31 mouse cellular contexts compared by ENCODE assay signal in the genomic region with DNA sequence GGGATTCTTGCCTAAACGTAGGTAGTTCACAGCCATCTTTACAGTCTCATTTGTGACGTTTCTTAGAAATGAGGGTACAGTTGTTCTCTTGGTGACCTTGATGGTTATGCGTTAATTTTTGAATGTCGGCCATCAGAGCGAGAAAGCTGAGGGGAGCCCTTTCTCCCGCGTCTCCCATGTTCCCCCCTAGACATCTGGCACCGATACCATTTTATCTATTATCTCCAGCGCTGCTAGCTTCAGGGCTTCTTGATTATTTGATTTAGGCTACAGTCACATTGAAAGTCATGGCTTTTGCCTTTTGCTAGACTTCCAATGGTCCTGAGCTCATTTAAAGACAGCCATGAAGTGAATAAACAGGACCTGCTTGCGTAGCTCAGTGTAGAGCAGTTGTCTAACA. TPM values are rescaled to one million over a fixed set of nuclear protein-coding genes. Genes with fewer than 3 reads are reported as not detected.
DNase-seq lines count a peak whose midpoint lies in the region; ATAC-seq and TF ChIP-seq lines count a peak whose summit lies in the region.
"Had no signal": no experiment of that assay in that cellular context is flagged by ENCODE, and none has a peak within 500 bp of the region (broad histone marks: within the 10 kb centered on the region; RNA-seq: fewer than 3 reads in every experiment).

No protein-coding gene starts in this region.

- no peaks in the 10 kb centered on the region for H3K9me3 ChIP-seq in heart, embryonic 12.5 days (replicated peaks)
- no peaks in the 10 kb centered on the region for H3K9me3 ChIP-seq in heart, embryonic 11.5 days (replicated peaks; ENCODE audit: control insufficient read depth, low read length)
- H3K9me3 ChIP-seq in liver, embryonic 14.5 days (ENCODE audit: control insufficient read depth, low read length), result no peaks in the 10 kb centered on the region
- H3K9me3 ChIP-seq: embryonic facial prominence, embryonic 13.5 days; forebrain, embryonic 10.5 days; forebrain, embryonic 15.5 days; hindbrain, embryonic 10.5 days; hindbrain, embryonic 15.5 days; midbrain, embryonic 10.5 days; neural tube, embryonic 13.5 days had no signal

- no peak overlapping the region for H3K4me2 ChIP-seq in heart, embryonic 12.5 days
- no peak overlapping the region for H3K4me2 ChIP-seq in heart, embryonic 11.5 days
- H3K4me2 ChIP-seq in liver, embryonic 14.5 days (ENCODE audit: low read depth), result peak overlapping the region; percentile 44
- peak overlapping the region; percentile 53 for H3K4me2 ChIP-seq in myocyte (ENCODE audit: low read depth)
- H3K4me2 ChIP-seq: embryonic facial prominence, embryonic 13.5 days; forebrain, embryonic 15.5 days; hindbrain, embryonic 15.5 days; lung, embryonic 14.5 days; neural tube, embryonic 13.5 days had no signal

- H3K4me1 ChIP-seq in heart, embryonic 12.5 days (replicated peaks), result peaks cover 18% of the 10 kb centered on the region
- peaks cover 3% of the 10 kb centered on the region; the same call in 1 of the 2 replicates for H3K4me1 ChIP-seq in heart, embryonic 11.5 days (ENCODE audit: control insufficient read depth, insufficient read depth, low read length)
- H3K4me1 ChIP-seq in liver, embryonic 14.5 days (replicated peaks; ENCODE audit: control insufficient read depth in 2 of 2, insufficient read depth in 2 of 2, low read length in 1 of 2), result peaks cover 37 to 40% of the 10 kb centered on the region in 2 experiments
- H3K4me1 ChIP-seq: embryonic facial prominence, embryonic 13.5 days; forebrain, embryonic 10.5 days; hindbrain, embryonic 10.5 days; midbrain, embryonic 10.5 days had no signal

- no peak overlapping the region for H3ac ChIP-seq in myocyte (ENCODE audit: control insufficient read depth, insufficient read length)

- TF ChIP-seq POLR2A in myocyte (IDR thresholded peaks at IDR 0.05; ENCODE audit: insufficient read length, low read depth), result no peak

- TF ChIP-seq EP300 in liver, embryonic 14.5 days (IDR thresholded peaks at IDR 0.05; ENCODE audit: low read depth), result peak; percentile 68

- no peak overlapping the region for H3K9ac ChIP-seq in heart, embryonic 12.5 days
- no peak overlapping the region for H3K9ac ChIP-seq in heart, embryonic 11.5 days (ENCODE audit: low read depth, low read length)
- H3K9ac ChIP-seq in liver, embryonic 14.5 days (replicated peaks), result no peak overlapping the region
- H3K9ac ChIP-seq: embryonic facial prominence, embryonic 13.5 days; forebrain, embryonic 15.5 days; hindbrain, embryonic 15.5 days; lung, embryonic 14.5 days; neural tube, embryonic 13.5 days had no signal

- ATAC-seq in heart, embryonic 12.5 days (ENCODE audit: insufficient number of reproducible peaks, low FRiP score), result no peak
- no peak for ATAC-seq in heart, embryonic 11.5 days (replicated peaks; ENCODE audit: insufficient number of reproducible peaks, low FRiP score, low TSS enrichment)
- peak; percentile 48; the same call in 1 of the 2 replicates for ATAC-seq in liver, embryonic 14.5 days (ENCODE audit: insufficient read depth)
- ATAC-seq in megakaryocyte, adult 5-6 weeks (ENCODE audit: poor library complexity, severe bottlenecking), result no peak
- ATAC-seq: forebrain, embryonic 15.5 days; inflammation-experienced regulatory T-cells, adult 6 months; midbrain, embryonic 16.5 days; Patski had no signal

- H3K79me2 ChIP-seq in myocyte (ENCODE audit: control insufficient read depth, insufficient read depth), result no peaks in the 10 kb centered on the region

- WGBS in heart, embryonic 12.5 days, result 78% methylated on average over 10 of the region's 10 CpGs
- whole genome bisulfite sequencing in heart, embryonic 11.5 days (ENCODE audit: insufficient replicate concordance), result 79% methylated on average over 10 of the region's 10 CpGs
- 45% methylated on average over 10 of the region's 10 CpGs for WGBS in liver, embryonic 14.5 days (ENCODE audit: insufficient replicate concordance)

- no peaks in the 10 kb centered on the region for H3K36me3 ChIP-seq in heart, embryonic 12.5 days
- H3K36me3 ChIP-seq in heart, embryonic 11.5 days (ENCODE audit: control insufficient read depth, insufficient read depth, low read length), result no peaks in the 10 kb centered on the region
- H3K36me3 ChIP-seq in liver, embryonic 14.5 days (replicated peaks; ENCODE audit: control insufficient read depth, insufficient read depth, low read depth), result no peaks in the 10 kb centered on the region
- H3K36me3 ChIP-seq in myocyte (ENCODE audit: control insufficient read depth, insufficient read depth), result no peaks in the 10 kb centered on the region
- H3K36me3 ChIP-seq: embryonic facial prominence, embryonic 13.5 days; forebrain, embryonic 10.5 days; forebrain, embryonic 15.5 days; hindbrain, embryonic 10.5 days; hindbrain, embryonic 15.5 days; midbrain, embryonic 10.5 days; neural tube, embryonic 13.5 days had no signal

- peak overlapping the region; percentile 67; the same call in 1 of the 2 replicates for H3K27ac ChIP-seq in heart, embryonic 12.5 days (ENCODE audit: poor library complexity, severe bottlenecking)
- no peak overlapping the region for H3K27ac ChIP-seq in heart, embryonic 11.5 days (ENCODE audit: low read depth, low read length)
- 0 out of 2 replicates have a peak overlapping the region, but pooled peaks have one; percentile 7 for H3K27ac ChIP-seq in layer of hippocampus, adult 2 months
- no peak overlapping the region; the same call in 1 of the 2 replicates for H3K27ac ChIP-seq in liver, embryonic 14.5 days
- H3K27ac ChIP-seq: embryonic facial prominence, embryonic 13.5 days; forebrain, embryonic 10.5 days; forebrain, embryonic 15.5 days; hindbrain, embryonic 10.5 days; hindbrain, embryonic 15.5 days; midbrain, embryonic 10.5 days; neural tube, embryonic 13.5 days; stomach, postnatal 0 days had no signal

- H3K4me3 ChIP-seq in heart, embryonic 12.5 days, result no peak overlapping the region
- no peak overlapping the region for H3K4me3 ChIP-seq in heart, embryonic 11.5 days (ENCODE audit: low read depth, low read length)
- no peak overlapping the region for H3K4me3 ChIP-seq in layer of hippocampus, adult 2 months
- no peak overlapping the region for H3K4me3 ChIP-seq in liver, embryonic 14.5 days (ENCODE audit: insufficient read depth in 1 of 2, low read depth in 2 of 2, low read length in 2 of 2)
- no peak overlapping the region for H3K4me3 ChIP-seq in myocyte
- H3K4me3 ChIP-seq: embryonic facial prominence, embryonic 13.5 days; forebrain, embryonic 10.5 days; forebrain, embryonic 15.5 days; hindbrain, embryonic 10.5 days; hindbrain, embryonic 15.5 days; midbrain, embryonic 10.5 days; neural tube, embryonic 13.5 days had no signal

- DNase-seq in layer of hippocampus, adult 2 months (ENCODE audit: low spot score in 2 of 2), result no peak
- no peak for DNase-seq in layer of hippocampus, adult 9-10 months (ENCODE audit: low spot score)
- DNase-seq in liver, embryonic 14.5 days (ENCODE audit: low read depth in 3 of 3, low spot score in 3 of 3), result no peak
- DNase-seq: adrenal gland, postnatal 10 days; cerebellum, adult 11 months; cerebellum, adult 9-10 months; gastrocnemius, postnatal 36 days; kidney, adult 11 months; kidney, postnatal 14 days; left cerebral cortex, postnatal 4 days; lung, embryonic 14.5 days; lung, postnatal 14 days; right cerebral cortex, postnatal 4 days; thymus, adult 18-20 months; thymus, postnatal 25 days had no signal

- TF ChIP-seq CTCF in layer of hippocampus, adult 2 months (conservative IDR thresholded peaks at IDR 0.05), result no peak
- TF ChIP-seq CTCF in liver, embryonic 14.5 days (IDR thresholded peaks at IDR 0.05; ENCODE audit: low read depth), result no peak

- H3K27me3 ChIP-seq in heart, embryonic 12.5 days (replicated peaks), result no peaks in the 10 kb centered on the region
- H3K27me3 ChIP-seq in heart, embryonic 11.5 days (ENCODE audit: control insufficient read depth, insufficient read depth, low read length), result no peaks in the 10 kb centered on the region
- H3K27me3 ChIP-seq in liver, embryonic 14.5 days (ENCODE audit: control insufficient read depth, insufficient read depth, low read length), result no peaks in the 10 kb centered on the region
- no peaks in the 10 kb centered on the region for H3K27me3 ChIP-seq in myocyte (ENCODE audit: control insufficient read depth, insufficient read depth, insufficient read length)
- H3K27me3 ChIP-seq: embryonic facial prominence, embryonic 13.5 days; forebrain, embryonic 15.5 days; hindbrain, embryonic 15.5 days; neural tube, embryonic 13.5 days; Patski had no signal

TF ChIP-seq in myocyte, 11 proteins besides CTCF, POLR2A, EP300 and RAD21:
- TF ChIP-seq POLR2AphosphoS2 (IDR thresholded peaks at IDR 0.05; ENCODE audit: insufficient read length, low read depth) (no peak), TCF12 (IDR thresholded peaks at IDR 0.05; ENCODE audit: insufficient read depth, poor library complexity, severe bottlenecking) (no peak), TCF3 (IDR thresholded peaks at IDR 0.05; ENCODE audit: insufficient read length, low read depth) (no peak), E2F4 (IDR thresholded peaks at IDR 0.05; ENCODE audit: insufficient read depth) (no peak), REST (IDR thresholded peaks at IDR 0.05; ENCODE audit: insufficient read depth, insufficient read length) (no peak), SRF (IDR thresholded peaks at IDR 0.05; ENCODE audit: control insufficient read depth, insufficient read length, low read depth) (no peak), MYOG (IDR thresholded peaks at IDR 0.05; ENCODE audit: control insufficient read depth in 1 of 3, insufficient read depth in 1 of 3, insufficient read length in 2 of 3, low read depth in 2 of 3) (no peak), USF1 (IDR thresholded peaks at IDR 0.05; ENCODE audit: low read depth) (no peak), CEBPB (IDR thresholded peaks at IDR 0.05; ENCODE audit: insufficient read depth, poor library complexity, severe bottlenecking) (no peak), MAX (IDR thresholded peaks at IDR 0.05; ENCODE audit: low read depth) (no peak), MYOD1 (IDR thresholded peaks at IDR 0.05; ENCODE audit: control insufficient read depth in 1 of 3, insufficient read length in 2 of 3, low read depth in 2 of 3) (no peak)
TF ChIP-seq in myocyte: peak in this region for 0.

RNA-seq across cellular contexts. Expression of gene Ppm1l, which starts 26.5 kb away (rescaled TPM):
- 9.8 and 11.8 TPM in 2 replicates for polyA plus RNA-seq in heart, embryonic 12.5 days (2016; fragmentation: Nextera tagmentation; extraction: Ambion mirVana)
- 5.6 and 8.8 TPM in 2 replicates for polyA plus RNA-seq in heart, embryonic 11.5 days (2014; fragmentation: Nextera tagmentation; extraction: Ambion mirVana)
- 10 to 100 TPM; 49.7 to 51.1 TPM for total RNA-seq in layer of hippocampus, adult 2 months (2021)
- 1.9 and 2.4 TPM in 2 replicates for polyA plus RNA-seq in liver, embryonic 14.5 days (2012; rRNA removed)
- polyA plus RNA-seq in liver, embryonic 14.5 days (2014; fragmentation: Nextera tagmentation; extraction: Ambion mirVana), result 3.7 and 5.6 TPM in 2 replicates
- 6.8 TPM for polyA plus RNA-seq in myocyte (2012; fragmentation: generic; extraction: Trizol)
- 0.58 and 0.62 TPM in 2 replicates for total RNA-seq in megakaryocyte, adult 5-6 weeks (2015)
- 0.77 and 1.3 TPM in 2 replicates for total RNA-seq in megakaryocyte, adult 5-6 weeks (2017)
- total RNA-seq: MEL had no signal

Comparison
In these comparisons a context has a peak if more than half of its experiments do, and no peak if none do; other contexts are left out.
1. H3K27ac ChIP-seq: peak in heart, embryonic 12.5 days (single experiment) and layer of hippocampus, adult 2 months (single experiment); none in heart, embryonic 11.5 days (single experiment) and liver, embryonic 14.5 days (single experiment).
2. H3K4me2 ChIP-seq: peak in liver, embryonic 14.5 days (single experiment) and myocyte (single experiment); none in heart, embryonic 12.5 days (single experiment) and heart, embryonic 11.5 days (single experiment).